ENCODE assay signal across 1 mouse cellular context in the genomic region with DNA sequence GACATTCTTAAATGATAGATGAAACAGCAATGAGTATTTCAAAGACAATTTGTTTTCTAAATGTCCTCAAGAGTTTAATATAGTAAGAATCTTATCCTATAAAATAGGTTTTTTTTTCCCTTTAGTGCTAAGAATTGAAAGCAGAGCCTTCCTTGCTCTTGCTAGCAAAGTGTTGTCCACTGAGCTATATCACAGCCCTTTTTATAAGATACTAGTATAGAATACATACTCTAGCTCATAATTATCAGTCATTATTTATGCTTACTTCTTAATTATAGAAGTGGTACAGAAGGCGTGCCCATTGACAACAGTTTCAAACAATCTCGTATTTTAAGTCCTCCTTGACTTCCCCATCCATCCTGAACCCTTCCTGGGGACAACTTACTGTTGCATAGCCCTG.
A peak's percentile ranks its signal among the peaks of the same experiment; 100 is the strongest.
TF ChIP-seq lines count a peak whose summit lies in the region.

No protein-coding gene starts in this region.

TF ChIP-seq in MEL, 35 proteins besides CTCF, POLR2A, EP300 and RAD21:
- no peak for TF ChIP-seq MAZ (IDR thresholded peaks at IDR 0.05; ENCODE audit: low read depth, low read length)
- no peak for TF ChIP-seq HCFC1 (IDR thresholded peaks at IDR 0.05; ENCODE audit: low read depth, low read length)
- no peak for TF ChIP-seq GATA1 (IDR thresholded peaks at IDR 0.05; ENCODE audit: low read depth, low read length)
- TF ChIP-seq NELFE (IDR thresholded peaks at IDR 0.05; ENCODE audit: low read depth, low read length) = no peak
- peak; percentile 83 for TF ChIP-seq ZNF384 (IDR thresholded peaks at IDR 0.05; ENCODE audit: low read depth, low read length)
- no peak for TF ChIP-seq KAT2A (conservative IDR thresholded peaks at IDR 0.05; ENCODE audit: low read depth, low read length)
- TF ChIP-seq UBTF (IDR thresholded peaks at IDR 0.05; ENCODE audit: borderline replicate concordance, insufficient read depth, low read depth, low read length) = no peak
